Mouse (Mus musculus) urinary bladder, postnatal 4 days (tissue): ENCODE data around the gene Ccl26.
A peak's percentile ranks its signal among the peaks of the same experiment; 100 is the strongest.

Source experiments
- DNase-seq, 2 experiments: peaks; one replicate each; pipeline ENCODE4 v3.0.0; 2021 to 2022; ENCODE audit warnings: low spot score in 2 of 2

Ccl26 gene

DNA sequence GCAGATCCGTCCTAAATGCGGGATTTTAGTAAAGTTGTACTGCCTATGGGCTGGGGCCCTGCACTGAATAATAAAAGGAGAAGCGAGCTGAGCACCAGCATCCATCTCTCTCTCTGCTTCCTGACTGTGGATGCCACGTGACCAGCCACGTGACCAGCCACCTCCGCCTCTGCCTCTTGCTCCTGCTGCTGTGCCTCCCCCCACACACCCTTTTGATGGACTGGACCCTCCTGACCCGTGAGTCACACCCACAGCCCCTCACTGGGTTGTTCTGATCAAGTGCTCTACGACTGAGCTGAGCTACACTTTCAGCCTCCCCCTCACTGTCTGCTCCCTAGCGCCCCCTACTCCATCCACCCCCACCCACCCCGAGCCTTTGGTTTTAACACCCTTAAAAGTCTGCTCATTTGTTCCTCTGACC, 25.6 kb downstream of the Ccl26 start:
- DNase-seq, result no peak

DNA sequence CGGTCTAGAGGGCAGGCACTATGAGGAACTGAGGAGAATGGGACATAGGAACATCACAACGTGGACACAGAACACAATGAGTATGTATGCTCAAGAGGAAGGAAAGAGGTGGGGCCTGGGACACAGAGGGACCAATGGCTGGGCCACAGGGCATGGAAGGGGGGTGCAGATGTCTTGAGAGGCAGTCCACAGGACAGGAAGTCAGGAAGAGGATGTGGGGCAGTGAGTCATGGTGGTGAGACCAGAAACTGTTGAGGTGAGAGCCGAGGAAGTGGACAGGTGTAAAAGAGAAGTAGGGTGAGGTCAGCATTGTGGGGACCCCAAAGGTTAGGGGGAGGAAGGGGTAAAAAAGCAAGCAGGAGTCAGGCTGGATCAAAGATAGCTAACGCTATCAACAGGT, 26.0 kb downstream of the Ccl26 start:
- no peak for DNase-seq

DNA sequence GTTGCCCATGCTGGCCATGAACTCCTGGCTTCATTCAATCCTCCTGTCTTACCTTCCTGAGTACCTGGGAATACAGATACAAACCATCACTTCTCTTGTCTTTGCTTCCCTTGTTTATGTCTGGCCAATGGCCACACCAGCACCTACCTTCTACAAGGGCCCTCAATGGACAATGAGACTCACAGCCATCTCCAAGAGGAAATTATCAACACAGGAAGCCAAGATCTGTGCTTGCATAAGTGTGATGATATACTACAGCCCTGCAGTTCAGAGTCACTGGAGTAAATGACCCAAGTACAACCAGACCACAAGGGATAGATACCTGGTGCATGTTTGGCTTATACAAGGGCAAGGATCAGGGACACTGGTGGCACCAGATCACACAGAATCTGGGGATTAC, 27.5 kb downstream of the Ccl26 start:
- no peak for DNase-seq

DNA sequence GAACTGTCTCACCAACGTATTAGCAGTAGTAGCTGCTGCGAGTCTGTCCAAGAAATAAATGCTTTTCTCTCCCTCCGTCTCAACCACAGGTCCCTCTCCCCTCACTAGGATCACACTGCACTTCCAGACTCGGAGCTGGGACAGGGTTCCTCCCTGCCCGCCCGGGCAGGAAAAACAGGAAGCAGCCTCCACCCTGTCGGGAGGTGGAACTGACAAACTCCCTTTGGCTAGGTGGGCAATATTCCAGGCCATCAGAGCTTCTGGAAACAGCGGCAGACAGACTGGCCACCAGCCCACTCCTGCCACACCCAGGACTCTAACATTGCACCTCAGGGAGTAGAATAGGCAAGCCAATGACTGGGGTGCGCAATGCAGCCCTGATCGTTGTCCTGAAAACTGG, 29.9 kb downstream of the Ccl26 start:
- DNase-seq, result peak; percentile 39 to 66

DNA sequence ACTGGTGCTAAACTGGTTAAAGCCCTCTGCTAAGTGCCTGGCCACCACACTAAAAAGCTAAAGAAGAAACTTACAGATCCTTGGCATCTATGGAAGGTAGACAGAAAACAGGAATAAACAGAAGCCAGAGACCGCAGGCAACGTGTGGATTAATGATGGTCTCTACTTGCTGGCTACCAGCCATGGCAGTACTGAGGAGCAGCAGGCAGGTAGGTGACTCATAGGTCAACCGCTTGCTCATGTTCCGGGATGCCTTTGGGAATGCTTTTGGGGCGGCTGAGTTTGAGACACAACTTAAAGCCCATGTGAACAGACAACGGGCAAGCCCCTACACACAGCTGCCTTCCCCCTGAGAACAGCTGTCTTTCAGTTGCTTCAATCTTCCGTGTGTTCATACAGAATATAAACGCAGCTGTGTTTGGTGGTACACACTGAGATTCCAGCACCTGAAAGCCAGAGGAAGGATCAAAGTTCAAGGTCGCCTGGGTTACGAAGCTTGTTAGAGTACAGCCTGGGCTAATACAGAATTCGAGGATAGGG, 32.0 kb downstream of the Ccl26 start:
- no peak for DNase-seq

DNA sequence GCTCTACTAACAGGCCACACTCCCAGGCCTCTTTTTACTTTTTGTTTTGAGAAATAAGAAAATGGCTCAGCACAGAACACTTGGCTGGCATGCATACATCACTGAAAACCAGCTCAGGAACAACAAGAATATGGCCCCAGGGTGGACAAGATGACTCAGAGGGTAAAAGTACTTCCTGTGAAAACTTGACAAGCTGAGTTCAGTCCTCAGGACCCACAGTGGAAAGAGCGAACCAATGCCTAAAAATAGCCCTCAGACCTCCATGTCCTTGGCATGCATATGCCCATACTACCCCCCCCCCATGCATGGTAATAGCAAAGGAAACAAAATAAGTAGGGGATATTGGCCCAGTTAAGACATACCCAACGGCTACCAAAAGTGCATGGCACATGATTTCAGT, 33.4 kb downstream of the Ccl26 start:
- no peak for DNase-seq

DNA sequence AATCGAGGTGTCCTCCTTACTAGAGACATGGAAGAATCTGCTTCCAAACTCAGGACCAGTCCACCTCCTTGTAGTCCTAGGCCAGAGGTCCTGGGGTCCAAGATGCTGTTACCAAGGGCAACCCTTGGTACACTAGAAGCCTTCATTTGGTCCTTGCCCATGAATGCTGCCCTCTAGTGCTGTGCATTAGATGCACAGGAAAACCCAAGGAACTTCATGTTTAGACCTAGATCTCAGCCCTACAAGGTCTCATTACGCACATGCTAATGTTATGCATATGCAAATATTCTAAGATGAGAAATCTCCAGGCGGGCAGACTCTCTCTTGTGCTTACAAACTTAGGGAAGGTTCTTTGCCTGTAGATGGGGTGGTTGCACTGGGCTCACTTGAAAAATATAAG, 34.1 kb downstream of the Ccl26 start:
- DNase-seq, result no peak

DNA sequence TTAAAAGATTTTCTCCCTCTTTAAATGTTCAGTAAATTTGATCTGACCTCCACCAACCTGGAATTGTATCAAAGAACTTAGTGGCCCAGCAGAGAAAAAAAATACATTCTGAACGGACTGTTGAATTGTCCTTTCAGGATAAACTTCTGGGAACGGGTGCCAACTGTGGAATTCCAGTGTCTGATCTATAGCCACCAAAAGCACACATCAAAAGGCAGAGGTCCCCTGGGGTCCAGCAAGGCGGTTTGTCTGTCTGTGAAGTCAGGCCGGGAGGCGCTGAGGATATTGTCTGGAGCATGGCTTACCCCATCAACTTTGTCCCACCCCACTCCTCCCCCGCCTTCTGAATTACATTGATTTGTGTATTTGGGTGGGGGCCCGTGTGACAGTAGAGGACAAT, 35.4 kb downstream of the Ccl26 start:
- no peak for DNase-seq

DNA sequence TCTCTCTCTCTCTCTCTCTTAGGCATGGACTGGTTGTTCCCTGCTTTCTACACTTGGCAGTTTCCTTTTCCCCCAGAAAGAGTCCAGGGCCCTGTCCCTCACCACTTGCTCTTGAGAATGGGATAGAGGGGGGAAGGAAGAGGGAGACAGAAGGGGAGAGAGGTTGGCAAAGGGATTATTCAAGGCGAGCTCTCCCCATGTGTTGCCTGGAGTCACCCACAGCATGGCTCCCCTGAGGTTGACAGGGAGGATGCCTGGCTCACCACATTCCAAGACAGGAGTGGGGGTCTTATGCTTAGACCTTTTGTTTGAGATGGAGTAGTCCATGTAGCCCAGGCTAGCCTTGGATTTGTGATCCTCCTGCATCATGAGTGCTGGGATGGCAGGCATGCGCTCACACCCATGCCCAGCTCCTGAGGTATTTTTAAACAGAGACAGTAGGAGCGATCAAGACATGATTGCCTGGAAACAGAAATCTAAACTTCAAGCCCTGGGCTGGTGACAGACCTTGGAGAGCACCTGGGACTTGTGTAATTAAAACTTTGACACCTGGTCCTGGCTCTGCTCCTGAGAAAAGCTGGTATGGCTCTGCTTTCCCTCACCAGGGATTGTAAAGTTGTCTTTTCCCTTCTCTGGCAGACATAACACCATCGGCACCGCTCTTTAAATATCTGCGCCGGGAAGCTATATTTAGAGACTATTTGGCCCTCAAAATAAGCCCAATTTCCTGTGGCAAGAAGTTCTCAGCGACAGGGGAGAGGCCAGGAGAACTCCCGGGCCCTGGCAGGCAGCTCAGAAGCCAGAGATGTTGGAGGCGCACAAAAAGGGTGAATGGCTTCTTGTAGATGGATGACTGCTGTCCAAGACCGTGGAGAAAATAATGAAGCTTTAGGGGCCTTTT, 38.5 kb downstream of the Ccl26 start:
- no peak for DNase-seq

DNA sequence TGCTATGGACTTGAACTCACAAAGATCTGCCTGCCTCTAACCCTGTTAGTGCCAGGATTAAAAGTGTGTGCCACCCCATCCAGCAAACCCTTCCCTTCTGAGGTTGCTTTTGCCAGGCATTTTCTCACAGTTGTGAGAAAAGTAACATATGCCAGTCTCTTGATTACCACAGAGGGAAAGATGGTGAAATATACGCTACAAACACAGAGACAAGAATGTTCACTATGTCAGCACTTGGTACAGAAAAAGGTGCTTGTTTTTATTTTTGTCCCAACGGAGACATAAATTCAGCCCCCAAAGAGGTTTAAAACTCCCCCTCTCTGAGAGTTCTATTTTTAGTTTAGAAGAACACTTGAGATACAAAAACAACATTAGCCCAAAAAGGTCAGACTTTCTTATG, 39.3 kb downstream of the Ccl26 start:
- DNase-seq, result no peak

DNA sequence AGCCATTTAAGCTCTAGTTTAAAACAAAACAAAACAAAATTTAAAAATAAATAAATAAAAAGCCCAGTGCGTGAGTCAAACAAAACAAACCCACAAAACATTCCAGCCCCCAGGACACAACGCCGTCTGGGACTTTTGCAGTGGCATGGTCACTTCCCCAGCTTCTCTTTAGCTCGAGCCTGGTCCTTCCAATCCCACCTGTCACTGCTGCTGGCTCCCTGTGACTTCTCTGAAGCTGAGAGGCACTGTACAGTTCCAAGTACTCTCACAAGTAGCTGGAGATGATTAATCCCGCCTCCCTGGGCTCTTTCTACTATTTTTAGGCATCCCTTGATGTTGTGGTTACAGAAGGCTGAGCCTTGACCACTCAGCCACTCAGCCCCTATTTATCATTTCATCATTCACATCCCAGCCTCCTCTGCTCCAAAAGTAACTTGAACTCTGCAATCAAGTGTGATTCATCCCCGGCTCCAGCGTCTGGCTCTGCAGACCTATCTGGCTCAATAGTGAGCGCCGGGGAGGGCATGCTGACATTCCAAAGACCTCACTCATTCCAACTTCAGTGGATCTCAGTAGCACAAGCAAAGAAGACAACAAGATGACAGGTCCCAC, 41.2 kb downstream of the Ccl26 start:
- DNase-seq, result no peak

DNA sequence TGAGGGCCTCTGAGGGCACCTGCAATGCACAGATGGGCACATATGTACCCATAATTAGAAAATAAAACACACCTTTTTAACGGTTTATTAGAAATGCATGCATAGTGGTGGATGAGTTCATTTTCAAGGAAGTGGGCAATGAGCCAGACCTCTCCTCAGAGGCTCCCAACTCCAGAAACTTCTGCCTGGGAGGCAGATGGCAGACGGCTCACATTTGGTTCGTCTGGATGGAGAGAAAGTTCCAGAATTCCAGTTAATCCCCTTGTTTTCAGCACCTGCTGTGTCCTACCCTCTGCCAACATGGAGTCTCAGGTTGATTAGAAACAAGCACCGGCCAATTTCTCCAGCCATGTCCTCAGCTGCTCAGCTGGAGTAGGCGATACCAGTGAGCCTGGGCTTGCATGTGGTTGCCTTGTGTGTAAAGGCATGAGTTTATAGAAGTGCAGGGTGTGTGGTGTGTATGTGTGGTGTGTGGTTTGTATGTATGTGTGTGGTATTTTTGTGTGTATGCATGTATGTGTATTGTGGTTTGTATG, 46.0 kb downstream of the Ccl26 start:
- DNase-seq, result no peak

DNA sequence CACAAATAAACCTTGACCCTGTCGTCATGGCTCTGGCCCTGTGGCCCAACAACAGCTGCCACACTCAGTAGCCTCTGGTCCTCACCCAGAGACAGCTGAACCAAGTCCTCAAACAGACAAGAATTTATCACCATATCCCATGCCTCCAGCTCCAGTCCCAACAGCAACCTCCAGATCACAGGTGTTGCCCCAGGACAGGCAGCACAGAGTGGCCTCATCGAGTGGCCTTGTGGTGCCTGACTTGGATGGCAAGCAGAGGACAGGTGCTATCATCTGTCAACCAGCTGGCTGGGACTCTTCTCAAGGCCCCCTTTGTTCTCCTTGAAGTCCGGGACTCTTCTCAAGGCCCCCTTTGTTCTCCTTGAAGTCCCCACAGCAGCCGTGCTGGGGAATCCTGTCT, 50.2 kb downstream of the Ccl26 start:
- no peak for DNase-seq

DNA sequence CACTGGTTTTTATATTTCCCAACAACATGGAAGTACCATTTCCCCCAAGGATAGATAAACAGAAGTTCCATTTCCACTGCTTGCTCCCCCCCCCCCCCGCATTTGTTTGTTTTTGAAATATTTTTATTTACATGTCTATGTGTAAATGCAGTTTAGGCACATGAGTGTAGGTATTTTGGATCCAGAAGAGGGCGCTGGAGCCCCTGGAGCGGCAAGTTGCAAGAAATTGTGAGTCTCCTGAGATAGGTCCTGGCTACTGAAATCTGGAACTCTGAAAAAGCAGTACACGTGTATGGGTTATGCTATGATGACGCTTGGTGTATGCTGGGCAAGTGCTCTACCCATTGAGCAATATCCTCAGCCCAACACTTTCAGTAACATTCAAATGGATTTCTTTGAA, 52.3 kb downstream of the Ccl26 start:
- DNase-seq, result no peak
